Mouse (Mus musculus) left cerebral cortex, postnatal 14 days (tissue): Measurements from ENCODE around the gene Plxnb3. TPM values are rescaled to one million over a fixed set of nuclear protein-coding genes. Genes with fewer than 3 reads are reported as not detected.
"Not testable (repeated sequence)": the region's sequence is repeated elsewhere in the genome, so short reads cannot be mapped to it uniquely, and the experiment has no call there.

ENCODE experiments used
- DNase-seq, 2 experiments: peaks; one replicate each; pipeline ENCODE4 v3.0.0; 2021 to 2022; ENCODE audit warnings: low spot score in 2 of 2, mixed read lengths in 1 of 2
- intact Hi-C: fragments of 180-260 bp; cut with DNase I; formaldehyde crosslinking; loops from one replicate; pipeline ENCODE4 v1.15.1; 2025
- long read RNA-seq, 2 experiments: library from polyadenylated mRNA; stranded (forward); transcript quantifications; one replicate each; pipeline ENCODE4 v2.0.0; 2021
- total RNA-seq, 2 experiments: library from RNA; stranded (reverse); gene quantifications; 2 replicates each; pipeline ENCODE4 v1.2.3; 2021

Plxnb3 gene
- 10 to 100 TPM in 1 of 2 experiments, 1 to 10 TPM in 1; 9.9 to 13.4 TPM for total RNA-seq
- long read RNA-seq, experiment 1, partial matches to known transcripts: 8 of 11 reads
- long read RNA-seq, experiment 1, other reads (novel, unspliced or antisense): 3 of 11 reads
- long read RNA-seq, experiment 2, full-length matches to known transcripts: 1 of 7 reads
- long read RNA-seq, experiment 2, partial matches to known transcripts: 3 of 7 reads
- long read RNA-seq, experiment 2, other reads (novel, unspliced or antisense): 3 of 7 reads

DNA sequence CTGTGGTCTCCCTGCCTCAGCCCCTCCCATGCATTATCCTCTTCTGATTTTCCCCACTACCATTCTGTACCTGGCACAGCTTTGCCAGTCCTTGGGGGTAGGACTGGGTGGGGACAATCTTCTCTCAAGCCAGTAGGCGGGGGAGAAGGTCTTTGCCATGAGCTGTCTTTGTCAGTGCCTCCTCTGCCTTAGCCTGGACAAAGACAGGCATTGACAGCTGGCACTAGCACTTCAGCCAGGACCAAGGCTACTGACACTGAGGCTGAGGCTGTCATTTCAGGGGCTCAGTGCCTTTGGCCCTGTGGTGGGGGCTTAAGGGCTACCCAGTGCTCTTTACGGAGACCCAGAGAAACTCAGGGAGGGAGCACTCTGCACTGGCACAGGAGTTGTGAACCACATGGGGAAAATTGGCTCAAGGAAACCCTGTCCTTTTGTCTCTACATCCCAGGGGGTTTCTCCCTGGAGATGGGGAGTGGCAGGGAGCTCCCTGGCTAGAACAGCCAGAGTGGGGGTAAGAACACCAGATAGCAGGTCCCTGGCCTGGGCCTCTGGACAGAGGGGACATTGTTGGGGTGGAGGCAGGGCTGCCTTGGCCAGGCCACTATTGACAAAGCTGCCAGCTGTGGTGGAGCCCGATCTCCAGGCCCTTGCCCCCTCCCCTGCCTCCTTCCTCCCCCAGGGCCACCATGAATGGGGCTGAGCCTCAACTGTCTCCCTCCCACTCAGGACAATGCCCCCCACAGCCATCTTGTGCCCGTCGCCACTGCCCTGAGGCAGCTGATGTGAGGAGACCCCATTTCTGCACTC, at the start of gene Plxnb3:
TSS of gene Plxnb3 (plus strand) at position 757 of the 807 bp plus-strand sequence.
- intact Hi-C loops: no loop called here
- DNase-seq: no peak

DNA sequence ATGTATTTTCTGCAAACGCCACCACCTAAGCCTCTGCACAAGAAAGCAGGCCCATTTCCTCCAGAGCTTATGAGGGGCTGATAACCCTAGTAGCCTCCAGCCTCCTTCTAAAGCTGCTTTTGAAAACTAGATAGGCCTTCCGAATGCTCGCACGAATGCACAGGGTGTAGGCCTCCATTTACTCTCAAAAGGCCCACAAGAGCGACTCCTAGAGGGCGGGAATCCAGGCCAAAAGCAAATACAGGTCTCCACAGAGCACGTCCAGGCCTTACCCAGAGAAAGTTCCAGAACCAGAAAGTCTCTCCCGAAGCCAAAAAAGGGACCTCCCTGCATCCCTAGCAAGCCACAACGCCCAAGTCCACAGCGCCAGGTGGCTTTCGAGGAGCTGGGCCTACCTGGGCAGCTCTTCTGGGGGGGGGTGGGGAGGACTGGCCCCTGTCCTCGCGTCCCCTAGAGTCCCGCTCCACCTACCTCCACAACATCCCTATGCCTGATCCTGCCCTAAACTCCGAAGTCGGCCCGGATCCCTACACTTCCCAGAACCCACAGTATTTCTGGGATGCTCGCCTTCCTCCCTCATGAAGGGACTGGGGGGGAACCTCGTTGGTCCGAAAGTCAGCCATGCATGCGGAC, 41.3 kb upstream of the Plxnb3 start:
- peak in 1 of 2 experiments; percentile 14 for DNase-seq
- intact Hi-C loops: loop anchor here (5.0 kb wide), 1 partner anchor 72 kb away; the partner anchor contains the start of genes Idh3g and Ssr4

DNA sequence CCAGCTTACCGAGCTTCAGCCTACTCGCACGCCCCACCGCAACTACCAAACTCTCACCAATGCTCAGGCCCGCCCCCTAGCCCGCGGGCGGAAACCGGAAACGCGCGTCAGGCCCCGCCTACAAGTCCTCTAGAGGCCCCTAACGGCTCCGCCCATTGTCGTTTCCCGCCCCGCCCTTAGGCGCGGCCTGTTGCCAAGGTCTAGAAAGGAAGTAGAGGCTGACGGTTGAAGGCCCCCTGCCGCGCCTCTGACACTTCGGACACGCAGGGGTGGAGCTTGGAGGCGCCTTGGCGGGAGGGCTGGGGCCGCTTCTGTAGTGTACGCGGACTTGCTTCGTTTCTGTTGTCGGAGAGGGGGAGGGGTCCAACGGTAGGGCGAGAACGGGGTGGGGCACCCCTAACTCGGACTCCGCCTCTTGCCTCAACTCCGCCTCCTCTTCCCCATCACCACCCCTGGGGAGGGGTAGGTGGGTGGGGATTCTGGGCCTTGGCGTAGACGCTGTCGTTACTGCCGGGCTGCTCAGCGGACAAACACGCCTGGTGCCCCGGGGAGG, 40.7 kb upstream of the Plxnb3 start, which contains the start of the genes Bcap31 and Abcd1:
TSS of gene Bcap31 (minus strand) at position 67 of the 553 bp plus-strand sequence.
TSS of gene Abcd1 (plus strand) at position 489 of the 553 bp plus-strand sequence.
- peak; percentile 85 to 91 for DNase-seq
- intact Hi-C loops: loop anchor here (5.0 kb wide), 1 partner anchor 71 kb away; the partner anchor contains the start of genes Idh3g and Ssr4

DNA sequence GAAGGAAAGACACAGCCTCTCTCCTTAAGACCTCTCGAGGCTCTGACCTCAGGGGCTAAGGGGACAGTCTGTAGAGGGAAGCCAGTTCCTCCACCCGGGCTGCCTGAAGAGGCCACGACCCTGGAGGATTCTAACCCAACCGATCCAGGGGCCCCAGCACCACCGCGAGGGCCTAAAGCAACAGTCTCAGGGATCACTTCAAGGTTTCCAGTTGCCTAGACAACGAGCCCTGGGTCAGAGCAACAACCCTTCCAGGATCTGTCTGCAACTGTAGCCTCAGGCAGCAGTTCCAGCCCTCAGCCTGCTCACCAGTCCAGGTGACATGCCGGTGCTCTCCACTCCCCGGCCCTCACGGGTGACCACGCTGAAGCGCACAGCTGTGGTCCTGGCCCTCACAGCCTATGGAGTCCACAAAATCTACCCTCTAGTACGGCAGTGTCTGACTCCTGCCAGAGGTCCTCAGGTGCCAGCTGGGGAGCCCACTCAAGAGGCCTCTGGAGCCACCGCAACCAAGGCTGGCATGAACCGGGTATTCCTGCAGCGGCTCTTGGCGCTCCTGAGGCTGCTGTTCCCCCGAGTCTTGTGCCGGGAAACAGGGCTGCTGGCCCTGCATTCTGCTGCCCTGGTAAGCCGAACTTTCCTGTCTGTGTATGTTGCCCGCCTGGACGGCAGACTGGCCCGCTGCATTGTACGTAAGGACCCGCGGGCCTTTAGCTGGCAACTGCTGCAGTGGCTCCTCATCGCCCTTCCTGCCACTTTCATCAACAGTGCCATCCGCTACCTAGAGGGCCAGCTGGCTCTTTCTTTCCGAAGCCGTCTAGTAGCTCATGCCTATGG, 40.0 kb upstream of the Plxnb3 start:
- intact Hi-C loops: loop anchor here (5.0 kb wide), 1 partner anchor 70 kb away; the partner anchor contains the start of genes Idh3g and Ssr4
- peak in 1 of 2 experiments; percentile 7 for DNase-seq

DNA sequence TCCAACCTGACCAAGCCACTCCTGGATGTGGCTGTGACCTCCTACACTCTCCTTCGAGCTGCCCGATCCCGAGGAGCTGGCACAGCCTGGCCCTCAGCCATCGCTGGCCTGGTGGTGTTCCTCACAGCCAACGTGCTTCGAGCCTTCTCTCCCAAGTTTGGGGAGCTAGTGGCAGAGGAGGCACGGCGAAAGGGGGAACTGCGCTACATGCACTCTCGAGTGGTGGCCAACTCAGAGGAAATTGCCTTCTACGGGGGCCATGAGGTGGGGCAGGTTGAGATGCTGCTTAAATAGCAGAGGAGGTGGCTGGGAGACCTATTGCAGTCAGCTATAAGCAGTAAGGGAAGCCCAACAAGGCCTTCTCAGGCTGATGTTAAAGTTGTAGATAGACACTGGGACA, 39.2 kb upstream of the Plxnb3 start:
- intact Hi-C loops: loop anchor here (5.0 kb wide), 1 partner anchor 70 kb away; the partner anchor contains the start of genes Idh3g and Ssr4
- peak in 1 of 2 experiments; percentile 2 for DNase-seq

DNA sequence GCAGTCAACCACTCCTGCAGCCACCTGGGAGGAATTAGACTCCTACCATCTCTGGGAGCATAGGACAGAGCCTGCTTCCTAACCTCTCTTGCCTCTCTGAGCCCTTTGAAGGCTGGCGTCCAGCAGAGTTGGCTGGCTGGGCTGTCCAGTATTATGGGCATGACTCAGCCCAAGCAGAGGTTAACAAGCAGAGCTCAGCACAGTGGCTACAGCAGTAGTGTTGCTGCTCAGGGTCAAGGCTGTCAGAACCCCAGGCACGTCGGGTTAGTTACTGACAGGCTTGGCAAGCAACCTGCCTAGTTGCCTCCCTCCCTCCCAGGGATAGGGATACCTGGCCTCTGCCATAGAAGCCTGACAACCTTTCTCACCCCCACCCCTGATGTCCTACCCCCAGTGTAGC, 38.6 kb upstream of the Plxnb3 start:
- intact Hi-C loops: loop anchor here (5.0 kb wide), 1 partner anchor 69 kb away; the partner anchor contains the start of genes Idh3g and Ssr4
- DNase-seq: no peak

DNA sequence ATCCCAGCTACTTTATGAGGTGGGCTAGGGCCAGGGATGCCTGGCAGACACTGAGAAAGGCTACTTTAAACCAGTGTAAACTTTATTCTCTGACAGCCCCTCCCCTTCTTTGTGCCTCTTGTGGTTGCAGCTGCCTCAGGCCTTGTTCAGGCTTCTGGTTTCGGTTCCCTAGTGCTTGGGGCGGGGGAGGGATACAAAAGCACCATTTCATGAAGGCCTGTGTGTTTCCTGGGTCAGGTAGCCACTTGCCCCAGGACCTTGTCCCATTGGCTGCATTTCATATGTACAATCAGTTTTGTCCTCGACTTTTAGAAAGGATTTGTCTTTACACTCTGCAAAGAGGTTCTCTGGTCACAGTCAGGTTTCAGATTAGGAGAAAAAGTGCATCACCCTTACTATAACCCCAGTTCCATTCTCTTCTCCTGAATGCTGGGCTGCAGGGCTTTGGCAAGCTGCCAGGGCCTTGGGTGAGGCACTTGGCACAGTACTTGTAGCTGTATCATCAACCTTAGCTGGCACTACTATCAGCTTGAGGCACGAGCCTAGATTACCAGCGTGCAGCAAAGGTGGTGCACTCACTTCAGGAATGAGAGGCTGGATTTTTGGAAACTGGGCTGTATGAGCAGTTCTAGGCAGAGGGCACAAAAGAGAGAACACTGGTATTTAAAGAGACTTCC, 38.1 kb upstream of the Plxnb3 start:
- intact Hi-C loops: loop anchor here (5.0 kb wide), 1 partner anchor 68 kb away; the partner anchor contains the start of genes Idh3g and Ssr4

DNA sequence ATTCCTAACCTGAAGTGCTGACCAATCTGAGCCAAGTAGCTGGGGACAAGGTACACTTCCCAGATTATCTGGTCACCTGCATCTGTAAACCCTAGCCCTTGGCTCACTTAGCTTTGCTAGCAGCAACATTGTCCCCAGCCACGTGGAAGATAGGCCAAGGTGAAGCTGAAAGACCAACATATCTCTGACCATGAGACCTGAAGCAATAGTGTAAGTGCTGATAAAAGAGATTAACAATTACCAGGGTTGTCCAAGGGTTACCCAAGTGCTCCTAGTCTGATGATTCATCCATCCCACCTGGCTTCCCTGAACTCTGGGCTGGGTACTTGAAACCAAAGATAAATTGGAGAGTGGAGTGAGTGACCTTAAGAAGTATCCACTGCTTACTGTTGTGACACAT, 26.0 kb upstream of the Plxnb3 start:
- intact Hi-C loops: no loop called here
- no peak for DNase-seq

More for the DNA sequence above, 38.1 kb upstream of the Plxnb3 start:
- DNase-seq: peak; percentile 3 to 5

DNA sequence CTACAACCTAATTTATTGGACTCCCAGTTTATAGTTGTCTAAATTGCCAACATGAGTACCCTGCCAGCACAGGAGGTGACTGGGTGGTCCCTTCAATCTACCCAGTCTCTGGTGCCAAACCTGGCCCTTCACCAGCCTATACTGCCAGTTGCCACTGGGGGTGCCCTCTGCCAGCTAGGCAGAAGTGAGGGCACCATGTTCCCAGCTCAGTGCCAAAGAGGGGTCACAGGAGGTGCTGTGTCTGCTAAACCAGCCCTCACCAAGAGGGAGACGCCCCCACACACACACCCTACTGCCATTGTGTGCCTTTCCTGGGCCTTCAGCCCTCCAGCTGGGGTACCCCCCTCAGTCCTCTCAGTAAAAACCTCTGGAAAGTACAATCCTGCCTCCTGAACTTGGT, 18.7 kb upstream of the Plxnb3 start:
- DNase-seq: no peak
- intact Hi-C loops: no loop called here

DNA sequence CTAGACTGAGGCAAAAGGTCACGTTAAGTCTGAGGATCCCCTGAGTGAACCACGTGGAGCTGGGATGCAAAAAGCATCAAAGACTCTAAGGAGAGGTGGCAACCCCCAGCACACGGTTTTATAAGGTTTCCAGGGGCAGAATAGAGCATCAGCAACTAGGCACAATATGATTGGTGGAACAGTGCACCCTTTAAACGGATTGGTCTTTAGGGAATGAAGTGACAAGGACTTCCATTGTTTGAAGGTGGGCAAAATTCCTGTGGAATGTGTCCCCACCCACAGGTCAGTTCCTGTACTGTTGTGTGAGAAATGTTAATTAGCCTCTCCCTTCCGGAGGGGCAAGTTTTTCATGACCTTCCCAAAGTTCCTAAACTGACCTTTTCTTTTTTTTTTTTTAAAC, 17.7 kb upstream of the Plxnb3 start:
- intact Hi-C loops: no loop called here
- no peak for DNase-seq

DNA sequence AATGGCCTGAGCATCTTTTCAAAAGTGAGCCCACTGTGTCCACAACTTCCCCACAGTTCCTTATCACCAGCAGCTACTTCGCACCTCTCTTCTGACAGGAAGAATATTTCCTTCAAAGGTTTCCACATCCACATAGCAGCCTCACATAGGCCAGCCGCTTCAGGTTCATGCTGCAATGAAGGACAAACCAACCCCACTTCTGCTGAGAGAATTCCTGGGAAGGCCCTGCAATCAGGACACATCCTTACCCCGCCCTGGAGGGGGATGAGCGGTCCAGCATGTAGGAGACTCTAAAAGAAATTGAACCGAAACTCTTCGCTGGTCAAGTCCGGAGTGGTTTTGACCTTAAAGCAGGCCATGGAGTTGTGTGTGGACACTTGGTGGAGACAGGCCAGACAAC, 17.0 kb upstream of the Plxnb3 start:
- intact Hi-C loops, DNase-seq: not testable (repeated sequence)

DNA sequence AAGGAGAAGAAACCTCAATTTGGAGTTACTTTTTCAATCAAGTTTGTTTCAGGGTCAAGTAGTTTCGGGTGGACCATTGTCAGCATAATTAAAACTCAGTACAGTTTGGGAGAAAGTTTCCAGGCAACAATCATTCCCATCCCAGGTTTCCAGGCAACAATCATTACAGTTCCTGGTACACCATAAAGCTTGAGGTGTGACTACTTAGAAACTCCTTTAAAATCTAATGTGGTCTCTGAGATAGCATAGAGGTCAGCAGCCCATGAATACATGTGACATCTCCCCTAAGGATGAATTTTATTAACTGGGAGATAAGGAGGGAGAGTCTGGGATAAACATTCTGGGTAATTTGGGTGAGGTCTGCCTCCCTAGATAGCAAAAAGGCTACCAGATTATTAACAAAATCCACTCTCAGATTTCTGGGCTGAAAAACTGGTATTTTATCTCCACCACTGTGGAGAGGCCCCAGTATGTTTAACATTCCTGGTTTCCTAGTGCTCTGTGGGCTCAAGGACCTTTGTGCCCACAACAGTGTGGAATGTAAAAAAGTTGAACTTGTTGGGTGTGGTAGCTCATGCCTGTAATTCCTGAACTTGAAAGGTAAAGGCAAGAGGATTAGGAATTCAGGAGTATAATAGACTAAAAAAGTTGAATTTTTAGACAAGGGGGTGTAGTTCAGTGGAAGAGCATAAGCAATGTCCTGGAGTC, 12.0 kb upstream of the Plxnb3 start:
- intact Hi-C loops: no loop called here
- no peak for DNase-seq

DNA sequence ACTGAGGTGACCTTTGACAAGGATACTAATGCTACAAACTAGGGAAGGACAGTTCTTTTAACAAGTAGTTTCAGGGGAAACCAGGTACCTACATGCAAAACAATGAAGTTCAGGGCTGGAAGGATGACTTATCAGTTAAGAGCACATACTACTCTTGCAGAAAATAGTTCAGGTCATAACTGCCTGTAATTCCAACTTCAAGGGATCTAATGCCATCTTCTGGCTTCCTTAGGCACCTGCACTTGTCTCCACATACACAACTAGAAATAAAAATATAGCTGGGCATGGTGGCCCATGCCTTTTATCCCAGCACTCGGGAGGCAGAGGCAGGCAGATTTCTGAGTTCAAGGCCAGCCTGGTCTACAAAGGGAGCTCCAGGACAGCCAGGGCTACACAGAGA, 7.9 kb upstream of the Plxnb3 start:
- DNase-seq: no peak
- intact Hi-C loops: no loop called here

DNA sequence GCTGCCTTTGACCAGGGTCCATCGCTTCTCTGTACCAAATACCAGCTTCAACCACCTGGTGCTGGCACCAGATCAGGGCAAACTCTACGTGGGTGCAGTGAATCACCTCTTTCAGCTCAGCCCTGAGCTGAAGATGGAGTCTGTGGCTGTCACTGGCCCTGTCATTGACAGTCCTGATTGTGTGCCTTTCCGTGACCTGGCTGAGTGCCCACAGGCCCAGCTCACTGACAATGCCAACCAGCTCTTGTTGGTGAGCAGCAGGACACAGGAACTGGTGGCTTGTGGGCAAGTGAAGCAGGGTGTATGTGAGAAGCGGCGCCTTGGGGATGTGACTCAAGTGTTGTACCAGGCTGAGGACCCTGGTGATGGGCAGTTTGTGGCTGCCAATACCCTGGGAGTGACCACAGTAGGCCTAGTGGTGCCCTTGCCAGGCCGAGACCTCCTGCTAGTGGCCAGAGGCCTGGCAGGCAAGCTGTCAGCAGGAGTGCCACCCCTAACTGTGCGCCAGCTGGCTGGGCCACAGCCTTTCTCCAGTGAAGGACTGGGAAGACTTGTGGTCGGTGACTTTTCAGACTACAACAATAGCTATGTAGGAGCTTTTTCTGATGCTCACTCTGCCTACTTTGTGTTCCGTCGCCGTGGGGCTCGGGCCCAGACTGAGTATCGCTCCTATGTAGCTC, 1.9 kb downstream of the Plxnb3 start:
- peak in 1 of 2 experiments; percentile 23 for DNase-seq
- intact Hi-C loops: no loop called here

DNA sequence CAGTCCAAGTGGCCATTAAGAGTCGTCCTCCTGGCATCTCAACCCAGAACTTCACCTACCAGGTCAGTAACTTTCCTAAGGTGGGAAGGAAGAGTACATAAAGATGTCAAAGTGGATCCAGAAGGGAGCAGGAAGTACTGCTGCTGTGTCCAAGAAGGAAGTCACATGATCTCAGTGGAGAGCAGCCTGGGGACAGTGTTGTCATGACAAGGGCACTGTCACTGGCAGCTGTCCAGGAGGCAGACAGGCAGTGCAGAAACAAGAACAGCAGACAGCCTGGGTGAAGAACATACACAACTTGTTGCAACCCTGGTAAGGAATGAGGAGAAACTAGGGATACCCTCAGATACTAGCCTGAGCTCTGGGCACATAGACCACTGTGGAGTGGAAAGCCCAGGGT, 8.4 kb downstream of the Plxnb3 start:
- intact Hi-C loops: no loop called here
- no peak for DNase-seq

DNA sequence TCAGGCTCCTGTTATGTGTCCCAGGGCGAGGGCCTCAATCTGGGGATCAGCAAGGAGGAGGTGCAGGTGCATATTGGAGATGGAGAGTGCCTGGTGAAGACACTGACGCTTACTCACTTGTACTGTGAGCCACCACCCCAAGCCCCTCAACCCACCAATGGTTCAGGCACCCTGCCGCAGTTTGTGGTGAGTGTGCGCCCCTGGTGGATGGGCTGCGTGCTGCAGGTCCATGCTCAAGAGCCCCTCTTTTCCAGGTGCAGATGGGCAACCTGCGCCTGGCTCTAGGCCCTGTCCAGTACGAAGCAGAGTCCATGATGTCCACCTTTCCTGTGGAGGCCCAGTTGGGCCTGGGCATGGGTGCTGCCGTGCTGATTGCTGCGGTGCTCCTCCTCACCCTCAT, 10.4 kb downstream of the Plxnb3 start:
- intact Hi-C loops: no loop called here
- no peak for DNase-seq
